Mouse (Mus musculus): Measurements from ENCODE around the gene Gm45808. TPM values are rescaled to one million over a fixed set of nuclear protein-coding genes. Genes with fewer than 3 reads are reported as not detected.
A peak's percentile ranks its signal among the peaks of the same experiment; 100 is the strongest.
"Not testable (repeated sequence)": the region's sequence is repeated elsewhere in the genome, so short reads cannot be mapped to it uniquely, and the experiment has no call there.

Gene Gm45808
- polyA plus RNA-seq, 1 experiment from 2014 or later: not detected

DNA sequence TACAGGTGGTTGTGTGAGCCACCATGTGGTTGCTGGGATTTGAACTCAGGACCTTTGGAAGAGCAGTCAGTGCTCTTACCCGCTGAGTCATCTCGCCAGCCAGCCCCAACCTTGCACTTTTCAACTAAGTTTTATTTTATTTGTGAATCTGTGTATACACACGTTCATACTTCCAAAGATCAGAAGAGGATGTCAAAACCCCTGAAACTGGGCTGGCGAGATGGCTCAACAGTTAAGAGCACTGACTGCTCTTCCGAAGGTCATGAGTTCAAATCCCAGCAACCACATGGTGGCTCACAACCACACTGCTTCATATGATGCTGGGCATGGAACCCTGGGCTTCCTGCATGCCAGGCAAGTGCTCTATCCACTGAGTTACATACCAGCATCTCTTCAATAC is 1.6 kb downstream of the Gm45808 start:
- DNase-seq (ENCODE audit: low spot score); ATAC-seq (replicated peaks; ENCODE audit: low FRiP score); H3K4me1 ChIP-seq (replicated peaks; ENCODE audit: control insufficient read depth, insufficient read depth, low read length); H3K36me3 ChIP-seq (ENCODE audit: control insufficient read depth, insufficient read depth, low read length); H3K27me3 ChIP-seq (ENCODE audit: control insufficient read depth, insufficient read depth, low read length); H3K4me3 ChIP-seq (ENCODE audit: low read depth, low read length); H3K9ac ChIP-seq (ENCODE audit: low read length); H3K9me3 ChIP-seq (ENCODE audit: control insufficient read depth, low read length); H3K4me2 ChIP-seq (ENCODE audit: low read depth, low read length, severe bottlenecking); H3K27ac ChIP-seq (ENCODE audit: low read depth, low read length): not testable (repeated sequence)
- 95% methylated on average over 5 of the region's 5 CpGs for WGBS

DNA sequence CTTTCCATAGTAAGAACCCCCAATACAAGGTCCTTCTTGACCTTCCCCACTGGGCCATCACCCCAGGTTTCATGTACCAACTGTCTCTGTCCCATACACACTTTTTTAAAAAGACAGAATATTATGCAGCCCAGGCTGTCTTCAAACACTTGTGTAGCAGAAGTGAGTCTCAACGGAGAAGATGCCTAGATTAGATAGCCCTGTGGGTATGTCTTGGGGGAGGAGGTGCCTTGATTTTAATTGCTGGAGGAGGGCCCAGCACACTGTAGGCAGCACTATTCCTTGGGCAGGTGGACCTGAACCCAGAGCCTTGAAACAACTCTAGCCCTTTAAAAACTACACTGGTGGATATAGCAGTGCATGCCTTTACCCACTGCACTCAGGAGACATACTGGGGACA is 4.4 kb downstream of the Gm45808 start:
- H3K4me2 ChIP-seq (ENCODE audit: low read depth, low read length, severe bottlenecking): no peak overlapping the region
- no peaks in the 10 kb centered on the region for H3K4me1 ChIP-seq (replicated peaks; ENCODE audit: control insufficient read depth, insufficient read depth, low read length)
- WGBS: 93% methylated on average over 1 of the region's 1 CpGs
- no peaks in the 10 kb centered on the region for H3K27me3 ChIP-seq (ENCODE audit: control insufficient read depth, insufficient read depth, low read length)
- H3K36me3 ChIP-seq (ENCODE audit: control insufficient read depth, insufficient read depth, low read length): no peaks in the 10 kb centered on the region
- DNase-seq (ENCODE audit: low spot score): no peak
- no peaks in the 10 kb centered on the region for H3K9me3 ChIP-seq (ENCODE audit: control insufficient read depth, low read length)
- no peak overlapping the region for H3K9ac ChIP-seq (ENCODE audit: low read length)
- H3K27ac ChIP-seq (ENCODE audit: low read depth, low read length): no peak overlapping the region
- H3K4me3 ChIP-seq (ENCODE audit: low read depth, low read length): no peak overlapping the region
- no peak for ATAC-seq (replicated peaks; ENCODE audit: low FRiP score)

DNA sequence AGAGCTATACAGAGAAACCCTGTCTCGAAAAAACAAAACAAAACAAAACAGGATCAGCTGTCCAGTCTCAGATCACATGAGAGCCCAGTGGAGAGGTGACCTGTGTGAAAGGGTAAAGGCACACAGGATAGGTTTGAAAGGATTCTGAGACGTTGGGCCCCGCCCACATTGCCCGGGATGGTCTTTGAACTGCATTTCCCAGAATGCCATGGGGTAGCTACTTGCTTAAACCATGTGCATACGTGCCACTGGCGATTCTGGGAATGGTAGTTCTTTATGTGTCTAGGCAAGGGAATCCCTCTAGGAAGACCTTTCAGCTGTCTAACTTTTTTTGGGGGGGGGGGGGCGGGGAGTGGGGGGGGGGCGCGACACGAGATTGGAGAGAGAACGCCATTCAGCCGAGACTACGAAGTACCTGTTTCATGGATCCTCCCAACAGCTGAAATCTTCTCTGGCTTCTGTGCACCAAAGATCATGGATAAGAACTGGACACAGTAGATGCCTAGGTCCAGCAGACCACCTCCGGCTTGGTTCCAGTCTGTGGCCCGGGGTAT is 5.2 kb downstream of the Gm45808 start, which contains the start of gene Tulp2:
Tulp2 (plus strand) TSS at position 504 of the 554 bp plus-strand sequence.
- DNase-seq (ENCODE audit: low spot score) (peak; percentile 65), ATAC-seq (replicated peaks; ENCODE audit: low FRiP score) (peak; percentile 76)
- no peak within 1 kb of the TSS for H3K4me3 ChIP-seq (ENCODE audit: low read depth, low read length)
- H3K27ac ChIP-seq (ENCODE audit: low read depth, low read length): no peak within 1 kb of the TSS
- no peak within 1 kb of the TSS for H3K4me2 ChIP-seq (ENCODE audit: low read depth, low read length, severe bottlenecking)
- H3K36me3 ChIP-seq (ENCODE audit: control insufficient read depth, insufficient read depth, low read length): no peaks in the 10 kb centered on the region
- H3K27me3 ChIP-seq (ENCODE audit: control insufficient read depth, insufficient read depth, low read length): no peaks in the 10 kb centered on the region
- no peak within 1 kb of the TSS for H3K9ac ChIP-seq (ENCODE audit: low read length)
- H3K4me1 ChIP-seq (replicated peaks; ENCODE audit: control insufficient read depth, insufficient read depth, low read length): no peaks in the 10 kb centered on the region
- 53% methylated on average over 14 of the region's 15 CpGs for WGBS
- no peaks in the 10 kb centered on the region for H3K9me3 ChIP-seq (ENCODE audit: control insufficient read depth, low read length)

DNA sequence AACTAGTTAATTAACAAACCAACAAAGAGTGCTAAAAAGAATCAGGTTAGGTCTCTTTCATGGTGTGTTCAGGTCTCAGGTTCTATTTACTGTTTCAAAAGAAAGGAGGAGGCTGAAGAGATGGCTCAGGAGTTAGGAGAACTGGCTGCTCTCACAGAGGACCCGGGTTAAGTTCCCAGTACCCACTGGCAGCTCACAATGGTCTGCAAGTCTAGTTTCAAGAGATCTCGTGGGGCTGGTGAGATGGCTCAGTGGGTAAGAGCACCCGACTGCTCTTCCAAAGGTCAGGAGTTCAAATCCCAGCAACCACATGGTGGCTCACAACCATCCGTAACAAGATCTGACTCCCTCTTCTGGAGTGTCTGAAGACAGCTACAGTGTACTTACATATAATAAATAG is 6.3 kb downstream of the Gm45808 start:
- WGBS: 79% methylated on average over 3 of the region's 4 CpGs
- H3K4me1 ChIP-seq (replicated peaks; ENCODE audit: control insufficient read depth, insufficient read depth, low read length); H3K9ac ChIP-seq (ENCODE audit: low read length); ATAC-seq (replicated peaks; ENCODE audit: low FRiP score); DNase-seq (ENCODE audit: low spot score); H3K4me2 ChIP-seq (ENCODE audit: low read depth, low read length, severe bottlenecking); H3K27ac ChIP-seq (ENCODE audit: low read depth, low read length); H3K9me3 ChIP-seq (ENCODE audit: control insufficient read depth, low read length); H3K27me3 ChIP-seq (ENCODE audit: control insufficient read depth, insufficient read depth, low read length); H3K4me3 ChIP-seq (ENCODE audit: low read depth, low read length); H3K36me3 ChIP-seq (ENCODE audit: control insufficient read depth, insufficient read depth, low read length): not testable (repeated sequence)

DNA sequence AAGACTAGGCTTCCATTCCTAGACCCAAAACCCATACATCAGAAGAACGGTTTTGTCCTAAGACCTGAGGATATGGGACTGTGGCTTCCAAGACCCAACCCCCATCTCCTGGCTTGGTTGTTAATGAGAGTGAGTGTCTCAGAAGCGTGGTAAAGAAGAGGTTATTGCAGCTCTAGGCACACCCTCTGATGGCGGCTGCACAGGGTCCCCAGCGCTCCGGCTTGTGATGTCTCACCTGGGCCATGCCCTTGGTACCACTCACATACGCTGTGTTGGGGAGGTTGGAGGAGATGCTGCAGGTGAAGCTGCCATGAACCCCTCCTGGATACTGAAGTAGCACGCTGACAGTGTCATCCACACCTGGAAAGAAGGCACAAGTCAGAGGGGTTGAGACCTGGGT is 7.8 kb downstream of the Gm45808 start:
- Histone ChIP-seq H3K9ac (ENCODE audit: low read length) (no peak overlapping the region), H3K4me2 (ENCODE audit: low read depth, low read length, severe bottlenecking) (no peak overlapping the region), H3K36me3 (ENCODE audit: control insufficient read depth, insufficient read depth, low read length) (no peaks in the 10 kb centered on the region), H3K4me3 (ENCODE audit: low read depth, low read length) (no peak overlapping the region), H3K27ac (ENCODE audit: low read depth, low read length) (no peak overlapping the region), H3K27me3 (ENCODE audit: control insufficient read depth, insufficient read depth, low read length) (no peaks in the 10 kb centered on the region), H3K9me3 (ENCODE audit: control insufficient read depth, low read length) (no peaks in the 10 kb centered on the region), H3K4me1 (replicated peaks; ENCODE audit: control insufficient read depth, insufficient read depth, low read length) (no peaks in the 10 kb centered on the region)
- ATAC-seq (replicated peaks; ENCODE audit: low FRiP score) (no peak), DNase-seq (ENCODE audit: low spot score) (no peak)
- WGBS: 93% methylated on average over 7 of the region's 7 CpGs

DNA sequence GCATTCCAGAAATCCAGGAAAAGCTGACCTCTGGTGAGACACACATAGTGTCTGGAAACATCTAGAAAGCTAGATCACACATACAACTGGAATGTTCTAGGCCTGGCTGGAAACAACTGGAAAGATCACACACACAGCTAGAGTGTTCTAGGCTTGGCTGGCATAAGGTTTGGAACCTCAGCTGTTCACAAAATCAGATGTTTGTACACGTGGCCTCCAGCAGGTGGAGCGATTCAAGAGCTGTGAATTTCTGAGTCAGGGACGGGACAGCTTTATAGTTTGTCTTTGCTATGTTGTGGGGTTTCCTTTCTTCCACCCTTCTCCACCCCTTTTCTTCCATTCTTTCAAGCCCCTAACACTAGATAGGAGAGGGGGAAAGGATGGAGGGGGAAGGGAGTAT is 9.6 kb downstream of the Gm45808 start:
- no peak overlapping the region for H3K27ac ChIP-seq (ENCODE audit: low read depth, low read length)
- 19% methylated on average over 3 of the region's 3 CpGs for WGBS

DNA sequence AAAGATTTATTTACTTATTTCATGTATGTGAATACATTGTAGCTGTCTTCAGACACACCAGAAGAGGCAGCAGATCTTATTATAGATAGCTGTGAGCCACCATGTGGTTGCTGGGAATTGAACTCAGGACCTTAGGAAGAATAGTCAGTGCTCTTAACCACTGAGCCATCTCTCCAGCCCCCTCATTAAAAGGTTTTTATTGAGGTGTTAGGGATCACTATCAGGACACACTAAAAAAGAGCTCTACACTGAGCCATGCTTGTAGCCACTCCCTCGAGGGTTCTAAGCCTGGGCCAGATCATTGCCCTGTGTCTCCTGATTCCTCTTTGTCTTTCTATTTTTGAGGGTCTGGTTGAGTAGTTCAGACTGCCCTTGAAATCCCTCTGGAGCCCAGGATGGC is 10.2 kb downstream of the Gm45808 start:
- H3K27ac ChIP-seq (ENCODE audit: low read depth, low read length): no peak overlapping the region
- H3K4me1 ChIP-seq (replicated peaks; ENCODE audit: control insufficient read depth, insufficient read depth, low read length): no peaks in the 10 kb centered on the region
- H3K27me3 ChIP-seq (ENCODE audit: control insufficient read depth, insufficient read depth, low read length): no peaks in the 10 kb centered on the region
- no peaks in the 10 kb centered on the region for H3K9me3 ChIP-seq (ENCODE audit: control insufficient read depth, low read length)
- H3K36me3 ChIP-seq (ENCODE audit: control insufficient read depth, insufficient read depth, low read length): no peaks in the 10 kb centered on the region
- H3K4me3 ChIP-seq (ENCODE audit: low read depth, low read length): no peak overlapping the region
- DNase-seq (ENCODE audit: low spot score) (no peak), ATAC-seq (replicated peaks; ENCODE audit: low FRiP score) (no peak)
- H3K4me2 ChIP-seq (ENCODE audit: low read depth, low read length, severe bottlenecking): no peak overlapping the region
- no peak overlapping the region for H3K9ac ChIP-seq (ENCODE audit: low read length)
- WGBS: 47% methylated on average over 1 of the region's 1 CpGs

More for the DNA sequence above, 9.6 kb downstream of the Gm45808 start:
- ATAC-seq (replicated peaks; ENCODE audit: low FRiP score) (no peak), DNase-seq (ENCODE audit: low spot score) (peak; percentile 69)
- H3K4me3 ChIP-seq (ENCODE audit: low read depth, low read length): no peak overlapping the region
- H3K4me1 ChIP-seq (replicated peaks; ENCODE audit: control insufficient read depth, insufficient read depth, low read length): no peaks in the 10 kb centered on the region
- H3K9me3 ChIP-seq (ENCODE audit: control insufficient read depth, low read length): no peaks in the 10 kb centered on the region
- H3K27me3 ChIP-seq (ENCODE audit: control insufficient read depth, insufficient read depth, low read length): no peaks in the 10 kb centered on the region
- no peak overlapping the region for H3K9ac ChIP-seq (ENCODE audit: low read length)
- no peaks in the 10 kb centered on the region for H3K36me3 ChIP-seq (ENCODE audit: control insufficient read depth, insufficient read depth, low read length)
- H3K4me2 ChIP-seq (ENCODE audit: low read depth, low read length, severe bottlenecking): no peak overlapping the region

DNA sequence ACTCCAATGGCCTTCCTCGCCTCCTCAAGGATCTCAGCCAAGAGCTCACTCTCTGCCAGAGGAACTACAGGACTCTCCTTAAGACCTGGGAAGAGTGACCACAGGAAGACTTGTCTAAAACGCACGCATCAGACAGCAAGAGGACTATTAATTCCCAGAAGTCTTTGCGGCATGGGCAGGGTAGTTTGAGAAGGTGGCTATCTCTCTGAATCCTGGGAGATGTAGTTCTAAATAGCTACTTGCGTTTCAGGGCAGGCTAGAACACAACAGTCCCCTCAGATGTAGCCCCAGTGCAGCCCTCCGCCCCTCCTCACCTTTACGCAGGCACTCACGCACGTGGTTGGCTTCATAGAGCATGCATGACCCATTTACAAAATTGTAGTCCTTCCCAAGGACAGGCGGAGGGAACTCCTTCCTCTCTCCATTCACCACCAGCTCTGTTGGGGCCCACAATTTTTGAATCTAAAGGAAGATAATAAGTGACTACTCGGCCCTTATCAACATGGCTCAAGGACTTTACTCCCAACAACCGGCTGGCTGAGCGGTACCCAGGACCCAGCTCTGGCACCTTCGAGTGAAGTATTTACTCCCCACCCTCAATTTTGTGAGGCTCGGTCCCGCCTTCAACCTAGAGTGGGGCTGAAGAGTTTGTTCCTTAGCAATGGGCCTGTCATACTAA is 11.2 kb downstream of the Gm45808 start:
- no peak overlapping the region for H3K4me3 ChIP-seq (ENCODE audit: low read depth, low read length)
- H3K4me1 ChIP-seq (replicated peaks; ENCODE audit: control insufficient read depth, insufficient read depth, low read length): no peaks in the 10 kb centered on the region
- no peak for DNase-seq (ENCODE audit: low spot score)
- no peaks in the 10 kb centered on the region for H3K27me3 ChIP-seq (ENCODE audit: control insufficient read depth, insufficient read depth, low read length)
- H3K36me3 ChIP-seq (ENCODE audit: control insufficient read depth, insufficient read depth, low read length): no peaks in the 10 kb centered on the region
- H3K9me3 ChIP-seq (ENCODE audit: control insufficient read depth, low read length): no peaks in the 10 kb centered on the region
- no peak for ATAC-seq (replicated peaks; ENCODE audit: low FRiP score)
- H3K27ac ChIP-seq (ENCODE audit: low read depth, low read length): no peak overlapping the region
- H3K9ac ChIP-seq (ENCODE audit: low read length): no peak overlapping the region
- WGBS: 74% methylated on average over 16 of the region's 16 CpGs
- H3K4me2 ChIP-seq (ENCODE audit: low read depth, low read length, severe bottlenecking): no peak overlapping the region

DNA sequence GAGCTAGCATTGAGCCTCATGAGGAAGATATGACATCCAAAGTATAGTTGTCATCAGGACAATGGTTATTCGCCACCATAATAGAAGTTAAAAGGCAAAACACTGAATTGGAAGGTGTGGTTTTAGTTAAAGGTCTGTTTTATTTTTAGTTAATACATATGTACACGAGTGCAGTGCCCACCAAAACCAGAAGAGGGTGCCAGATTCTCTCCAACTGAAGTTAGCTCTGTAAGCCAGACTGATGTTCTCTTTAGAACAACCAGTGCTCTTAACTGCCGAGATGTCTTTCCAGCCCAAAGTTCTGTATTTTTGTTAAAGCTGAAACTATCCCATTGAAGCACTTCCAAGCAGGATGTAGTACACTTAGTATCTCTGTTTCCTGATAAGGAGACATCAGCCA is 15.7 kb downstream of the Gm45808 start:
- ATAC-seq (replicated peaks; ENCODE audit: low FRiP score): no peak
- DNase-seq (ENCODE audit: low spot score): peak; percentile 73
- H3K27ac ChIP-seq (ENCODE audit: low read depth, low read length): no peak overlapping the region
- no peaks in the 10 kb centered on the region for H3K27me3 ChIP-seq (ENCODE audit: control insufficient read depth, insufficient read depth, low read length)
- H3K9me3 ChIP-seq (ENCODE audit: control insufficient read depth, low read length): no peaks in the 10 kb centered on the region
- no peaks in the 10 kb centered on the region for H3K36me3 ChIP-seq (ENCODE audit: control insufficient read depth, insufficient read depth, low read length)
- peaks cover 4% of the 10 kb centered on the region for H3K4me1 ChIP-seq (replicated peaks; ENCODE audit: control insufficient read depth, insufficient read depth, low read length)
- H3K9ac ChIP-seq (ENCODE audit: low read length): no peak overlapping the region
- H3K4me3 ChIP-seq (ENCODE audit: low read depth, low read length): no peak overlapping the region
- H3K4me2 ChIP-seq (ENCODE audit: low read depth, low read length, severe bottlenecking): no peak overlapping the region
- 10% methylated on average over 3 of the region's 3 CpGs for WGBS
